Mouse (Mus musculus): ENCODE measurements around the gene Ivl. TPM values are rescaled to one million over a fixed set of nuclear protein-coding genes. Genes with fewer than 3 reads are reported as not detected.

The Ivl gene
- total and polyA plus RNA-seq, 2 experiments from 2014 or later, result 6.4 TPM; not detected in 1

- TF ChIP-seq EP300 (IDR thresholded peaks at IDR 0.05; ENCODE audit: low read depth), result no peak
- TF ChIP-seq CTCF (IDR thresholded peaks at IDR 0.05; ENCODE audit: low read depth), result no peak
- H3K36me3 ChIP-seq (replicated peaks; ENCODE audit: control insufficient read depth, insufficient read depth, low read length), result no peaks in the 10 kb centered on the region
- WGBS, result 77% methylated on average over 1 of the region's 1 CpGs
Observed at GRCm38 (mm10) chr3:92579508-92579907, 6.0 kb upstream of the Ivl start.

GRCm38 (mm10) chr3:92578652-92579413 is 5.3 kb upstream of the Ivl start:
- Histone ChIP-seq H3K9ac (replicated peaks; ENCODE audit: low read depth, low read length) (no peak overlapping the region), H3K27me3 (ENCODE audit: control insufficient read depth, insufficient read depth, low read length) (no peaks in the 10 kb centered on the region), H3K36me3 (replicated peaks; ENCODE audit: control insufficient read depth, insufficient read depth, low read length) (no peaks in the 10 kb centered on the region), H3K4me1 (ENCODE audit: control insufficient read depth, insufficient read depth) (no peaks in the 10 kb centered on the region), H3K4me2 (ENCODE audit: low read depth, low read length) (no peak overlapping the region), H3K4me3 (ENCODE audit: low read depth, low read length) (no peak overlapping the region), H3K9me3 (replicated peaks; ENCODE audit: control insufficient read depth, low read length) (no peaks in the 10 kb centered on the region), H3K27ac (ENCODE audit: low read depth) (no peak overlapping the region)
- no peak for TF ChIP-seq EP300 (IDR thresholded peaks at IDR 0.05; ENCODE audit: low read depth)
- no peak for TF ChIP-seq CTCF (IDR thresholded peaks at IDR 0.05; ENCODE audit: low read depth)
- peak; percentile 8; the same call in 1 of the 2 replicates for ATAC-seq (ENCODE audit: insufficient read depth, low read depth)
- no peak for DNase-seq (ENCODE audit: low spot score)
- 57% methylated on average over 4 of the region's 4 CpGs for WGBS

More at GRCm38 (mm10) chr3:92579508-92579907, 6.0 kb upstream of the Ivl start:
- ATAC-seq (ENCODE audit: insufficient read depth, low read depth), result no peak
- no peak overlapping the region for H3K4me2 ChIP-seq (ENCODE audit: low read depth, low read length)
- no peak overlapping the region for H3K4me3 ChIP-seq (ENCODE audit: low read depth, low read length)
- DNase-seq (ENCODE audit: low spot score), result no peak
- no peak overlapping the region for H3K27ac ChIP-seq (ENCODE audit: low read depth)
- H3K4me1 ChIP-seq (ENCODE audit: control insufficient read depth, insufficient read depth), result no peaks in the 10 kb centered on the region
- H3K9me3 ChIP-seq (replicated peaks; ENCODE audit: control insufficient read depth, low read length), result no peaks in the 10 kb centered on the region
- no peak overlapping the region for H3K9ac ChIP-seq (replicated peaks; ENCODE audit: low read depth, low read length)
- no peaks in the 10 kb centered on the region for H3K27me3 ChIP-seq (ENCODE audit: control insufficient read depth, insufficient read depth, low read length)

- no peaks in the 10 kb centered on the region for H3K27me3 ChIP-seq (ENCODE audit: control insufficient read depth, insufficient read depth, low read length)
- no peak overlapping the region for H3K4me3 ChIP-seq (ENCODE audit: low read depth, low read length)
- no peak for DNase-seq (ENCODE audit: low spot score)
- no peak overlapping the region for H3K9ac ChIP-seq (replicated peaks; ENCODE audit: low read depth, low read length)
- no peaks in the 10 kb centered on the region for H3K36me3 ChIP-seq (replicated peaks; ENCODE audit: control insufficient read depth, insufficient read depth, low read length)
- TF ChIP-seq CTCF (IDR thresholded peaks at IDR 0.05; ENCODE audit: low read depth), result no peak
- no peak for TF ChIP-seq EP300 (IDR thresholded peaks at IDR 0.05; ENCODE audit: low read depth)
- no peak overlapping the region for H3K27ac ChIP-seq (ENCODE audit: low read depth)
- H3K4me2 ChIP-seq (ENCODE audit: low read depth, low read length), result no peak overlapping the region
- H3K9me3 ChIP-seq (replicated peaks; ENCODE audit: control insufficient read depth, low read length), result no peaks in the 10 kb centered on the region
- ATAC-seq (ENCODE audit: insufficient read depth, low read depth), result no peak
- H3K4me1 ChIP-seq (ENCODE audit: control insufficient read depth, insufficient read depth), result no peaks in the 10 kb centered on the region
- WGBS, result 46% methylated on average over 2 of the region's 2 CpGs
Observed at GRCm38 (mm10) chr3:92572514-92573155, 900 bp downstream of the Ivl start.

- no peaks in the 10 kb centered on the region for H3K27me3 ChIP-seq (ENCODE audit: control insufficient read depth, insufficient read depth, low read length)
- 83% methylated on average over 2 of the region's 2 CpGs for WGBS
- DNase-seq (ENCODE audit: low spot score), result no peak
Observed at GRCm38 (mm10) chr3:92568752-92569151, 4.8 kb downstream of the Ivl start.

GRCm38 (mm10) chr3:92565418-92565817 is 8.1 kb downstream of the Ivl start:
- Histone ChIP-seq H3K4me1 (ENCODE audit: control insufficient read depth, insufficient read depth) (no peaks in the 10 kb centered on the region), H3K27me3 (ENCODE audit: control insufficient read depth, insufficient read depth, low read length) (no peaks in the 10 kb centered on the region), H3K27ac (ENCODE audit: low read depth) (no peak overlapping the region), H3K4me2 (ENCODE audit: low read depth, low read length) (no peak overlapping the region), H3K36me3 (replicated peaks; ENCODE audit: control insufficient read depth, insufficient read depth, low read length) (no peaks in the 10 kb centered on the region), H3K9me3 (replicated peaks; ENCODE audit: control insufficient read depth, low read length) (no peaks in the 10 kb centered on the region), H3K9ac (replicated peaks; ENCODE audit: low read depth, low read length) (no peak overlapping the region), H3K4me3 (ENCODE audit: low read depth, low read length) (no peak overlapping the region)
- ATAC-seq (ENCODE audit: insufficient read depth, low read depth) (no peak), DNase-seq (ENCODE audit: low spot score) (no peak)
- TF ChIP-seq CTCF (IDR thresholded peaks at IDR 0.05; ENCODE audit: low read depth) (peak; percentile 30; the same call in 1 of the 2 replicates), EP300 (IDR thresholded peaks at IDR 0.05; ENCODE audit: low read depth) (no peak)

More at GRCm38 (mm10) chr3:92568752-92569151, 4.8 kb downstream of the Ivl start:
- no peak overlapping the region for H3K4me3 ChIP-seq (ENCODE audit: low read depth, low read length)
- H3K9ac ChIP-seq (replicated peaks; ENCODE audit: low read depth, low read length), result no peak overlapping the region
- TF ChIP-seq CTCF (IDR thresholded peaks at IDR 0.05; ENCODE audit: low read depth) (no peak), EP300 (IDR thresholded peaks at IDR 0.05; ENCODE audit: low read depth) (no peak)
- no peaks in the 10 kb centered on the region for H3K36me3 ChIP-seq (replicated peaks; ENCODE audit: control insufficient read depth, insufficient read depth, low read length)
- no peak overlapping the region for H3K27ac ChIP-seq (ENCODE audit: low read depth)
- H3K4me2 ChIP-seq (ENCODE audit: low read depth, low read length), result no peak overlapping the region
- no peaks in the 10 kb centered on the region for H3K9me3 ChIP-seq (replicated peaks; ENCODE audit: control insufficient read depth, low read length)
- no peaks in the 10 kb centered on the region for H3K4me1 ChIP-seq (ENCODE audit: control insufficient read depth, insufficient read depth)
- no peak for ATAC-seq (ENCODE audit: insufficient read depth, low read depth)

Measured in heart, postnatal 0 days (tissue).